Mouse (Mus musculus) adipocyte (in vitro differentiated cells): ENCODE measurements around the gene Smurf1.

Experiments
- DNase-seq: peaks from one replicate; pipeline ENCODE4 v3.0.0-alpha.2; 2016; ENCODE audit warnings: low spot score

The Smurf1 gene

DNA sequence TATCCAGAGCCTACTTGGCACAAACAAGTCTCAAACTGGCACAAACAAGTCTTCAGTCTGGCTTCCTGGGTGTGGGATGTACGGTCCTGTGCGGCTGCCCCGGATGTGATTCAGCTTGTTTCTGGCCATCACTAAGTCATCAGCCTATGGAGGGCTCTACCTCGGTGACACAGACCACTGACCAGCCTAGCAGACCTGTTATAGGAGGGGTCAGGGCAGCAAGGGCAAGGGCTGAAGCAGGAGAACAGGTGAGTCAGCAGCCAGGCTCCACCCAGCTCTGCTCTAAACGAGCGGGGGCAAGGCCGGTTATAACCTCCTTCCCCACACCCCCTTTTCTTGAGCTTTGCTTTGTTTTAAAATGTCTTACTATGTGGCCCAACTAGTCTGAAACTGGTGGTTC, 11.2 kb downstream of the Smurf1 start:
- peak; percentile 82 for DNase-seq

DNA sequence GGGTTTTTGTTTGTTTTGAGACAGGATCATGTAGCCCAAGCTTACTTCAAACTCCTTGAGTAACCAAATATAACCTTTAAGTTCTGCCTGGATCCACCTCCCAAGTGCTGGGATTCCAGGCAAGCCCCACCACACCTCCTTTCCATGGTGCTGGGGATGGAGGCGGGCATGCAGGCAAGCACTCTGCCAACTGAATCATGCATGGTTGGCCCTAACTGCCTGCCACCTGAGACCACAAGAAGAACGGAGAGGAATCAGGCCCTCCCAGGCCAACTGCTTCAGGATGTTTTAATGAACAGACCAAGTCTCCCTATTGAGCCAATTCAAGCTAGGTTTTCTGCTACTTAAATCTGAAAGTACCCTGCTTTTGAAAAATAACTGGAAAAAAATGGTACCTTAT, 13.1 kb downstream of the Smurf1 start:
- DNase-seq = no peak

DNA sequence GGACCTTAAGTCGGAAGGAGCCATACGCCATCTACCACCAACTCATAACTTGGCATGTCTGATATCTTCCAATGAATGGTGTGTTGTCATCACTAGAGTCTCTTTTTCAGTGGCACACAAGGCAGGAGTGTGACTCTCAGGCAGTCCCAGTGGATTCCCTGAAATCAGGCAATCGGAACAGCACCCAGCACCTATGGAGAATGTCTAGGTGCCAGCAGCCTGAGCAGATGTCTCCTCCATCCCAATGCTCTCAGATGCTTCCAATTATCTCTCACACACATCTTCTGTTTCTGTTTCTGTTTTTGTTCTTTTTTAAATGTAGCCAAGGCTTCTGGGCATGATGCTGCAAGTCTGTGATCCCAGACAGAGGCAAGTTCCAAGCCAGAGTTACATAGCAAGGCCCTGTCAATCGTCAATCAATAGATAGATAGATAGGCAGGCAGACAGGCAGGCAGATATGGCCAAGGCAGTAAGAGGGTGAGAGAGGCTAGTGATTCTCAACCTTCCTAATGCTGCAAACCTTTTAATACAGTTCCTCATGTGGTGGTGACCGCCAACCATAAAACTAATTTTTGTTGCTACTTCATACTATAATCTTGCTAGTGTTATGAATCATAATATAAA, 15.1 kb downstream of the Smurf1 start:
- DNase-seq = no peak

DNA sequence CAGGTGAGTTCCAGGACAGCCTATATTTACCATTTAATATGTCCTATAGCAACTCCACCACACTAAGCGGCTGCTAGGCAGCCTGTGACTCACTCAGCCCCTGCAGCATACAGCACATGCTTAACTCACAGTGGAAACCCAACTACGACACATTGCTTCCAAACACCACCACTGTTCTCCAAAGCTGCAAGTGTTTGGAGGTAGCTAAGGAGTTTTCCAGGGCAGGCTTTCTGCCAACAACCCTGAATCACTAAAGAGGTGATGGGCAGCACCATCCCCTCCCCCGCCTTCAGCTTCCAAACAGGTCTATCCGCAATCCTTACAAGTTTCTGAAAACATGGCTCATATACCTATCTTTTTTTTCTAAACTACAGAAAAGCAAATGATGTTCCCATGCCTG, 15.8 kb downstream of the Smurf1 start:
- DNase-seq = no peak

DNA sequence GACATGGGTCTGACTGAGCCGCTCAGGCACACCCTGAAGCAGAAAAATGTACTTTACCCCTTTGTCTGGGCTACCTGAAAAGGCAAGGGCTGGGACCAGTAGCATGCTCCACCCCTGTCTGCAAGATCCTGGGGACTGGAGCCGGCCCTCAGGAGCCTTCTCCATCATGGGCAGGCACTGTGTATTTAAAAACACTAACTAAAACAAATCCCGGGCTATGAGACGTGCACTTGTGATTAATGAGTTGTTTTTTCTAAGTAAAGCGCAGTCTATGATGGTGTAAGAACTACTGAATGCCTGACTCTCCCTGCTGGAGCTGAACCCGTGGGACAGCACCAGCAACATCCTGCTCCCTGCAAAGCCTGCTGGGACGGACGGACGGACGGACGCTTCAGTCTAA, 17.2 kb downstream of the Smurf1 start:
- peak; percentile 31 for DNase-seq

DNA sequence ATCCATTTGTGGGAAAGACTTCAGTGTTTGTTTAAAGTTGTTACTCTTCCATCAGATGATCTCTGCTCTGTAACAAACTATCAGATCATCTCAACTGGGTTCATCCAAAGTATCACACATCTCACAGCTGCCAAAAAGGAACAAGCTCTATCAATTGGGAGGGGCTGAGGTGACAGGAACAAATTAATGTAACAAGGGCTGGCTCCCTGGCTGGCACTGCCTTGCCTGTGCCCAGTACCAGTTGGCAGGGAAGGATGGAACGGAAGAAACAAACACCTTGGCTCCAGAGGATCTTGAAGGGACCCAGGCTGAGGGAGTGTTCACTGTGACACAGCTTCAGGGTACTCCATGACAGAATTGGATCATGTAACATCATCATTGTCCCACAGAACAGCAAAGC, 17.6 kb downstream of the Smurf1 start:
- DNase-seq = peak; percentile 77

DNA sequence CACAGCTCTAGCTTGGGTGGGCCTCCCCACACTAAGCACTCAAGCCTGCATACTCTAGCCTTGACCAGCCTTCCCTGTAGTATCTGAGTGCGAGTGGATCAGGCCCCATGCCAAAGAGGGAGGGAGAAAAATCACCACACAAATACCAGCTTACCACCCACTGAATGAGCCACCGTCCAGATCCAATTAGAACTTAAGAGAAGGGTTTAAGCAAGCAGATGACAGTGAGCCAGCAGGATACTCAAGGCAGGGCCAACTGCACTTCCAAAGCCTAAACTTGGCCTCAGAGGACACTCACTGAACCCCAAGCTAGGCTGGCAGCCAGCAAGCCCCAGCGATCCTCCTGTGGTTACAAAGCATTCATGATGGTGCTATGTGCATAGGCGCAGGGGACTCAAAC, 19.6 kb downstream of the Smurf1 start:
- DNase-seq = peak; percentile 97

DNA sequence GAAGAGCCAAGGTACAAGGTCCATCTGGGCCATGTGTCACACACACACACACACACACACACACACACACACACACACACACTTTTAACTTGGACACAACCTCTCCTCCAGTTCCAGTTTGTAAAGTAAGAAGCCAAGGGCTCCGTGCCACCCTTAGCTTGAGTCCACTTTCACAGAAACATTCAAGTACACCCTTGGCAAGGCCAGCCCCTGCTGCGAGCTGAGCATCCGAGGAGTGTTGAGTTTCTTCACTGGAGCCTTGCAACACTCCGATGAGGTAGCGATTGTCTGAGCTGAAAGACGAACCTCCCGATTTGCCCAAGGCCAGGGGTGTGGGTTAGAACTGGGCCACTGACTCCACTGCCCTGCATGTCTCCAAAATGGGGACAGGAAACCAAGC, 20.7 kb downstream of the Smurf1 start:
- DNase-seq = peak; percentile 97

DNA sequence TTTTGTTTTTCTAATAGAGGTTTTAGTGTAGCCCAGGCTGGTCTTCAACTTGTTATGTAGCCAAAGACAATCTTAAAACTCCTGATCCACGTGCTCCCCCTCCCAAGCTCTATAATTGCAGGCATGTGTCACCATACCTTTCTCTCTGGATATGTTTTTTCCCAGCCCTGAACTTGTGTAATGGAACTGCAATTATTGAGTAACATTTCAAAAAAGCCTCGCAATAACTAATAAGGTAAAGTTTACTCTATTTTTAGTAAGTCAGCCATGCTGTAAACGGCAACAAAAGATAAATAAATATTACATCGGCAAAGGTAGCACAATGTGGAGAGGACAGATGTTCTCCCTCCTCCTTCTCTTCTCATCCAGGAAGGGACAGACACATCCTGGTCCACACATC, 21.3 kb downstream of the Smurf1 start:
- DNase-seq = peak; percentile 78

DNA sequence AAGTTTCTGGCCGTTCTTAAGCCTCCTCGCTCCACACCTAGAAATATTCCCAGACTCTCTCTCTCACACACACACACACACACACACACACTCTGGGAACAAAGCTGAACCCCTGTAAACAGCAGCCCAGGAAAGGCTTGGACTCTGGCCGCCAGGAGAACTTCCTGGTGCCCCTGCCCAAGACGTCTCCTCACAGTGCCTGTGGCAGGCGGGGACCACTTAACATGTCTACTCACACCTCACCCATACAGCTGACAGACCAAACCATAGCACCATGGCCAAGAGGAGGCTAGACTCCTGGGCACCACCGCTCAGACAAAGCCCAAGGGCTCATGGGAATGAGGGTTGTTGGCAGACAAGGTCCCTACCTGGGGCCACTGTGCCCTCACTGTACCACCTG, 22.3 kb downstream of the Smurf1 start:
- no peak for DNase-seq

DNA sequence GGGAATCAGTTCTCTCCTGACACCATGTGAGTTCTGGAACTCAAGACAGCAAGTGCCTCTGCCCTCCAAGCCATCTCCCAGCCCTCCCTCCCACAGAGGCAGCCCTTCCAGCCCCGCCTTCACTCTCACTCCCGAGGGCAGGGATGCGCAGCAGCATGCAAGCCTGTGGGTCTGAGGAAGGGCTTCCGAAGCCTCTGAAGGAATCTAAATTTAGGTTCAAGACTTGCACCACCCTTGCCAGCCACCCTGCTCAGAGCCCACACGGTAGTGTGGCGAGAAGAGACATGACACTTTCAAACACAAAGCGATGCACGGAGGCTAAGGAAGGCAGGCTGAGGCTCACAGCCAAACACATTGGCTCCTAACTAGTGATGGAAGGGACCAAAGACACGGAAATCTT, 23.2 kb downstream of the Smurf1 start:
- no peak for DNase-seq

DNA sequence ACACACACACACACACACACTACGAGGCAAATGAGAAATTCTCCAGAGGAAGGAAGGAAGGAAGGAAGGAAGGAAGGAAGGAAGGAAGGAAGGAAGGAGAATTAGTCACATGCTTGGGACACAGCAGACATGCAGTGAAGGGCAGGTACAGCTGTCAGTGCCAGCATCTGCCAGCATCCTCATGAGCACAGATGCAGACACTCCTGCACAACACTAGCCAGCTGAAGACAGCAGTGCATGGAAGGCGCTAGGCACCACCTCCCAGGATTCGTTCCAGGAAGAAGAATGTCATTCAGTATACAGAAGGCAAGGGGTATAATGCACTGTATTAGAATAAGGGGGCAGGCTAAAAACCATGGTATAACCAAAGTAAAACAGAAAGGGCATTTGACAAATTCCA, 24.7 kb downstream of the Smurf1 start:
- no peak for DNase-seq

DNA sequence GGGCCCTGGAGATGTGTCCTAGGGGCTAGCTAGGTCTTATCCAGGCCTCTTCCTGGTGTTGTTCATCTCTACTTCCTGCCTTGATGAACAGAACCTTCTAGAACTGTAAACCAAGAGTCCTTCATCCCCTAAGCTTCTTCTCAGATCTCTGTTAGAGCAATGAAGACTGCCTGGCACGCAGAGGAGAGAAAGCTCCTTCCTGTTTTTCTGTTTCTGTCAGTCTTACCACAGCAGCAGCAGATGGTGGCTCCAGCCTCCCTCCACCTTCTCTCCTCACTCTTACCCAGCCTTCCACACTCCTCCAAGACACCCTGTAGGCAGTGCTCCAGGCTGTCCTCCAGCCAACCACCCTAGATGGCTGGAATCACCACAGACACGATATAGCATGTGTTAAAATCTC, 28.3 kb downstream of the Smurf1 start:
- DNase-seq = no peak

DNA sequence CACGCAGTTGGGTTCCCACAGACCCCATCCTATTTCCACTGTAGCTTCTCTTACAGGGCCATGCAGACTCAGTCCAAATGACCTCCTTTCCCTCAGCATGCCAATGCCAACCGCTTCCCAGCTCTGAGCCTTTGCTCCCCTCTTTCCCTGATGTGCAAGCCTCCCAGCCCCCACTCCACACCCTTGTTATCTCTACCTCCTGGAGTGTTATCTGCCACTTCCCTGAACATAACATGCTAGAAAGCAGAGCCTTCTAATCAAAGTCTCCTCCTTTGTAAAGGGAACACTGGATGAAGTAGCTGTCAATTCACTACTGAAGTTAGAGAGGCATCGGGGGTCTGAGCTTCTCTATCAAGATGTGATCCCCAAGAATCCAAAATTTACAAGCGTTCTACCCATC, 32.2 kb downstream of the Smurf1 start:
- no peak for DNase-seq

DNA sequence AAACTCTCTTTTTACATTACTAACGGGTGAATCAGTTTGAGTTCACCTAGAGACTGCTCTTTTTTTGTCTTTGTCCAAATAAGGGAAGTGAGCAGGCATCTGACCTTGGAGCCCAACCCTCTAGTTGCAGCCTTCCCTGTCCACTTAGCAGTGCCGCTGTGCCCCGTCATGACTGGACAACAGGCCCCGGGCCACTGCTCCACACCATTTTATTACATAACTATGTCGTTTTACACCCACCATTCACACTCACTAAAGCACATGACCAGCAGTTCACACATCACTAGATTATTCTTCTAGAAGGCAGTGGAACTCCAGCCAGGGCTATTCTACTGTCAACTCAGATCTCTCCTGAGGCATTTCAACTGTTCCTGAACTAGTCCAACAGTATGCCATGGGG, 33.8 kb downstream of the Smurf1 start:
- DNase-seq = no peak

DNA sequence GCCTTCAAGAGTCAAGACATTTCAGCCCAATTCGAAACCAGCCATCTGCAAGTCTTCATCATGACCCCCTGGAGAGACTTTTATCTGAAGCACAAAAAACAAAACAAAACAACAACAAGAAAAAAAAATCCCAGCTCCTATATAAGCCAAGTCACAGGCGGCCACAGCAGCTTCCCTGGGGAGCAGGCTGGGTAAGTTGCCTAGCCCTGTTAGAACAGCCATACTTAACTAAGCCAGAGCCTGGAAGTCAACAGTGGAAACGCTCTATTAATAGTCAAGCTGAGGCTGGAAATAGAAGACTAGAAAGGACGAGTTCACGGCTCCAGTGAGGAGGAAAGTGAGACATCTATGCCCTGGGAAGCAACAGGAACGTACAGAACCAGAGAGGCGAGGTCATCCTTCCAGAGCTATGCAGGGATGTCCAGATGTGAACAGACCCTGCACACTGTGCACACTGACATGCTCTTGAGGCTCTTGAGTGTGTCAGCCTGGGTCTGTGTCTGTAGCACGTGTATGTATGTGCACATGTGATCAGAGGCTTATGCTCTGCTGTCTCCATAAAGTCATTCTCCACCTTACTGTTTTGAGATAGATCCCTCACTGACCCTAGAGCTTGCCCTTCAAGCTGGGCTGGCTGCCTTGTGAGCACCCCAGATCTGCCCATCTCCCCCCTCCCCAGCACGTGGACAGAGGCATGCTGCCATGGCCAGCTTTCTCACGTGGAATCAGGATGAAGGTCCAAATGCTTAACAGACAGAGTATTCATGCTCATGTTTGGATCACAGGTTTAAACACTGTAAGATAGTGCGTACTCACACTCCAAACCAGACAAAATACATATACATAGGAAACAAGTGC, 36.6 kb downstream of the Smurf1 start:
- peak; percentile 74 for DNase-seq

DNA sequence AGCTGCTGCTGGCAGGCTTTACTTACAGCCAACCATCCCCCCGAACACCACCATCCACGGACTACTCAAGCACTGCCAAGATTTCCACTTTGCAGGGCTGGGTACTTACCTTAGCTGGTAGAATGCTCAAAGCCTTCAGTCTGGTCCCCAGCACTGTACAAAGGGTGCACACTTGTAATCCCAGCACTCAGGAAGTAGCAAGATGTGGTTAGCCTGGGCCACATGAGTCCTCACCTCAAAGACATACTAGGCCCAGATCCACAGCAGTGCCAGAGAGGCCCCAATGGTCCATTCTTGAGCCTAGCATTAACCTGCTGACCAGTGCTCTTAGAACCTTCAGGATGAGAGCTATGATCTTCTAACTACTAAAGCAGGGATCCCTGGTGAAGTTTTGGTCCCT, 39.4 kb downstream of the Smurf1 start:
- no peak for DNase-seq

DNA sequence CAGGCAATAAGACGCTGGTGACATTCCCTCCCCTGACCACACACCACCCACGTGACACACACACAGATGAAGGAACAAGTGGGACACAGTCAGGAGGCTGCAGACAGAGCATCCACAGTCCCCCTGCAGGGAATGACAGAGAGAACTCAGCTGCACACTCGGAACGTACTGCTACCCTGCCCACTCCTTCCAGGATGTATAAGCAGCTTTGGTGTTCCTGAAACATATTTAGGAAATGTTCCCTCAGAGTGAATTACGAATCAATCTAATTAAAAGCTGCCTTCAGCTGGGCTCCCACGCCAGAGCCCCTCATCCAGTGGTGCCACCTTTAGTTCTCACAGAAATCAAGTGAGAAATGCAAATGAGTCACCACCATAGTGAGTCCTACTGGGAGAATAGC, 42.3 kb downstream of the Smurf1 start:
- DNase-seq = no peak

DNA sequence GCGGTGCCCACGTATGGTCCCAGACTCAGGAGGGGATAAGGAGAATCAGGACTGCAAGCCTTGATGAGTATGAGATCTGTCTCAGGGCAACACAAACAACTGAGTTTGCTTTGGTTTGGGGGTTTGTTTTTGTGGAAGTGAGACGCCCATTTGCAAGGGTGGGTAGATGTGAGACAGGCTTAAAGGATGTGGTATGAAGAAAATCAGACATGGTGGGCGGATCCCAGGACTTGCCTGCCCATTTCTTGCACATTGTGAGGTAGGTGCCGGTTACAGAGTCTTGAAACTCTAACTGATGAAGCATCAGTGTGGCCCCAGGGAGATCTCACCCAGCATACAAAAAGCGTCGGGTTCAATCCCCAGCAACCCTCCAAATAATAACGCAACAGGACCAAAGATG, 45.9 kb downstream of the Smurf1 start:
- no peak for DNase-seq

DNA sequence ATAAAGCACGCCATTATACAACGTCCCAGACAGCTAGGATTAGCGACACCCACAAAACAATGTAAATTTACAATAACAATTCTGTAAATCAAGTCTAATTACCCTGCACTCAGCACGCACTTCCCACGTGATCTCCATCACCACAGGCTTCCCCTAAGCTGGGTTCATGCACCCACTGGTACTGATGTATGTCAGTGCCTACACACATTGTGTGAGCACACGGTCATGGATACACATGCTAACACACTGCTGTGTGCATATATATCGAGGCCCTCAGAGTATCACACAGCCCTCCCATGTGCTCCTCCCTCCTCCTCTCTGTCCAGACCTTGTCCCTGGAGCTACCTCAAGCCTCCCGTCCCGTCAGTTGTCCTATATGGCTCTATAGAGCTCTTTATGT, 46.5 kb downstream of the Smurf1 start:
- DNase-seq = no peak

DNA sequence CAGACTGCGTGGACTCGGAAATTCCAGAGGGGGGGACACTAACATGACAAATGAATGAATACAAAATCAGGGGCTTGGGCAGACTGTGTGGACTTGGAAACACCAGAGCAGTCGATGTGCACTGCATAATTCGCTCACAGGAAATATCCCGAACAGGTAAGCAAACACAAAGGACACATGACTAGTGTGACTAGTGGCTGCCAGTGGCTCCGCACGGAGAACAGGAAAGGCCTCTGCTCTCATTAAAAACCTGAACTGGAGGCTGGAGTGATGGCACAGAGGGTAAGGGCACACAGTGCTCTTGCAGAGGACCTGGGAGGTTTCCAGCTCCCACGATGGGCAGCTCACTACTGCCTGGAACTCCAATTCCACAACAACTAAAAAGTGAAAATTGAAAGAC, 47.4 kb downstream of the Smurf1 start:
- no peak for DNase-seq

DNA sequence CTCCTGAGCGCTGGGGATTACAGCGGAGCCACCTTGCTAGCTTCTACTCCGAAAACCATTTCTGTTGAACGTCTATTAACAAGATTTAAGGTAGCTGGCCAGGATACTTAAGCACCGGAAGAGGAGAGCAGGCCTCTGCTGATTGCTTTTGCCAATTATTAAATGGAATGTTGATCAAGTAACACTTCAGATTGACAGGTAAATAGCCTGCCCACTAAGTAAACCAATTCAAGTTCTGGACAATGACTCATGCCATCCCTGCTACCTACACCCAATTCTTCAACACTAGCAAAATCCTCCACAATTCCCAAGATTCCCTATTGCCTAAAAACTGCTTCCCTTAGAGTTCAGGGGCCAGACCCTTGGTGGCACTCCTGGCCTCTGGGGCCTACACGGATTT, 48.5 kb downstream of the Smurf1 start:
- DNase-seq = no peak

DNA sequence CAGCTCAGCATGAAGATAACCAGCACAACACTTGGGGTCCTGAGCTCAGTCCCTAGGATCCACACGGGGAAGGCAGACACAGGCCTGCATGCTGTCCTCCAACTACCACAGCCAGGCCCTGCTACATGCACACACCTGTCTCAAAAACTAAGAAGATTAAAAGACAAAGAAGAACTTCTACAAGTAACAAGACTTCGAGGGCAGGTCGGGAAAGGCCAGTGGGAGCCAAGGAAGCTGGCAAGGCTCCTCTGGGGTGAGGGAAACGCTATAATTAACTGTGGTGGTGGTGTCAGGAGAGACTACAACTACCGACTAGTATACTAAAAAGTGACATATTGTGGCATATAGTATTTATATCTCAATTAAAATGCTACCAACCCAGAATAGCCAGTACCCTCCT, 49.8 kb downstream of the Smurf1 start:
- no peak for DNase-seq

DNA sequence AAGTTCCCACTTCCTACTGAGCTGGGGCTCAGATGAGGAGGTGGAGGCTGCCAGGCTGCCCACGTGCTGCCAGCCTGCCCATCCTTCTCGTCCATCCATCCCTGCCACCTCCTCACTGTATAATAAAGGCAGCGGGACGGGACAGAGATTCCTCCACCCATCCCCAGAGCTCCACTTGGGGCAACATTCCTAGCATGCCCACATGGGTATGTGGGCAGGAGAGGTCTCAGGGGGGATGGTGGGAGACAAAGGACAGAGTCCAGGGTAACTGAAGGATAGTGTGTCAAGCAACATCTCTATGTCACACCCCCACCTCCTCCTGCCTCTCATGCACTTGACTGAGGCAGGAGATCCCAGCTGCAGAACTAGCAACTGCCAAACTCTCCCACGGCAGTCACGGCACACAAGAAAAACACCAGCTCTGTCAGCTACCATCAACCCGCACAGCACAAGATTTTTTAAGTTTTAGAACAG, 51.2 kb downstream of the Smurf1 start:
- no peak for DNase-seq
